Mouse (Mus musculus) left cerebral cortex, postnatal 14 days (tissue): Measurements from ENCODE around the gene Olfr282. TPM values are rescaled to one million over a fixed set of nuclear protein-coding genes. Genes with fewer than 3 reads are reported as not detected.
"Not testable (repeated sequence)": the region's sequence is repeated elsewhere in the genome, so short reads cannot be mapped to it uniquely, and the experiment has no call there.

Experiments
- DNase-seq, 2 experiments: peaks; one replicate each; pipeline ENCODE4 v3.0.0; 2021 to 2022; ENCODE audit warnings: low spot score in 2 of 2, mixed read lengths in 1 of 2
- intact Hi-C: fragments of 180-260 bp; cut with DNase I; formaldehyde crosslinking; loops from one replicate; pipeline ENCODE4 v1.15.1; 2025
- long read RNA-seq, 2 experiments: library from polyadenylated mRNA; stranded (forward); transcript quantifications; one replicate each; pipeline ENCODE4 v2.0.0; 2021
- total RNA-seq, 2 experiments: library from RNA; stranded (reverse); gene quantifications; 2 replicates each; pipeline ENCODE4 v1.2.3; 2021

The Olfr282 gene
- total RNA-seq: not detected
- long read RNA-seq, experiment 1: 0 reads
- long read RNA-seq, experiment 2: 0 reads

- DNase-seq, intact Hi-C loops: not testable (repeated sequence)
Observed at GRCm38 (mm10) chr15:98430925-98431324, at the start of gene Olfr282. Gene Olfr282 (plus strand): TSS chr15:98431225.

- intact Hi-C loops: no loop called here
- DNase-seq: no peak
Observed at GRCm38 (mm10) chr15:98387621-98388020, 43.4 kb upstream of the Olfr282 start.

GRCm38 (mm10) chr15:98389796-98390195 lies 41.2 kb upstream of the Olfr282 start:
- intact Hi-C loops: loop anchor here (5.0 kb wide), 2 partner anchors 207 to 302 kb away; no protein-coding TSS in a partner anchor
- peak; percentile 72 to 73 for DNase-seq

- intact Hi-C loops: loop anchor here (5.0 kb wide), 2 partner anchors 209 to 304 kb away; no protein-coding TSS in a partner anchor
- no peak for DNase-seq
Observed at GRCm38 (mm10) chr15:98391081-98391902, 39.7 kb upstream of the Olfr282 start.

- intact Hi-C loops: loop anchor here (5.0 kb wide), 2 partner anchors 210 to 305 kb away; no protein-coding TSS in a partner anchor
- no peak for DNase-seq
Observed at GRCm38 (mm10) chr15:98391903-98392187, 39.2 kb upstream of the Olfr282 start.

- DNase-seq: no peak
- intact Hi-C loops: no loop called here
Observed at GRCm38 (mm10) chr15:98397136-98397535, 33.9 kb upstream of the Olfr282 start.

GRCm38 (mm10) chr15:98402356-98402755 lies 28.7 kb upstream of the Olfr282 start:
- intact Hi-C loops: no loop called here
- DNase-seq: no peak

- intact Hi-C loops: no loop called here
- peak; percentile 39 to 60 for DNase-seq
Observed at GRCm38 (mm10) chr15:98408406-98409060, 22.5 kb upstream of the Olfr282 start.

- intact Hi-C loops: loop anchor here (10.0 kb wide), 1 partner anchor 95 kb away; no protein-coding TSS in a partner anchor
- DNase-seq: no peak
Observed at GRCm38 (mm10) chr15:98409635-98410034, 21.4 kb upstream of the Olfr282 start.

GRCm38 (mm10) chr15:98410249-98410648 lies 20.8 kb upstream of the Olfr282 start:
- no peak for DNase-seq
- intact Hi-C loops: loop anchor here (10.0 kb wide), 1 partner anchor 95 kb away; no protein-coding TSS in a partner anchor

GRCm38 (mm10) chr15:98415996-98416395 lies 15.0 kb upstream of the Olfr282 start:
- no peak for DNase-seq
- intact Hi-C loops: loop anchor here (10.0 kb wide), 1 partner anchor 89 kb away; no protein-coding TSS in a partner anchor

- intact Hi-C loops: loop anchor here (10.0 kb wide), 1 partner anchor 88 kb away; no protein-coding TSS in a partner anchor
- not testable (repeated sequence) for DNase-seq
Observed at GRCm38 (mm10) chr15:98416802-98417201, 14.2 kb upstream of the Olfr282 start.

GRCm38 (mm10) chr15:98417285-98417684 lies 13.7 kb upstream of the Olfr282 start:
- DNase-seq: not testable (repeated sequence)
- intact Hi-C loops: loop anchor here (10.0 kb wide), 1 partner anchor 88 kb away; no protein-coding TSS in a partner anchor

- intact Hi-C loops: loop anchor here (10.0 kb wide), 1 partner anchor 87 kb away; no protein-coding TSS in a partner anchor
- DNase-seq: no peak
Observed at GRCm38 (mm10) chr15:98418096-98418495, 12.9 kb upstream of the Olfr282 start.

- no peak for DNase-seq
Observed at GRCm38 (mm10) chr15:98420897-98421296, 10.1 kb upstream of the Olfr282 start.

GRCm38 (mm10) chr15:98424326-98424725 lies 6.7 kb upstream of the Olfr282 start:
- intact Hi-C loops: no loop called here
- DNase-seq: no peak

More at GRCm38 (mm10) chr15:98420897-98421296, 10.1 kb upstream of the Olfr282 start:
- intact Hi-C loops: no loop called here

- intact Hi-C loops: no loop called here
- DNase-seq: no peak
Observed at GRCm38 (mm10) chr15:98424753-98425152, 6.3 kb upstream of the Olfr282 start.

- DNase-seq: no peak
- intact Hi-C loops: no loop called here
Observed at GRCm38 (mm10) chr15:98425188-98425587, 5.8 kb upstream of the Olfr282 start.

- no peak for DNase-seq
- intact Hi-C loops: no loop called here
Observed at GRCm38 (mm10) chr15:98444561-98444960, 13.5 kb downstream of the Olfr282 start.

- intact Hi-C loops: no loop called here
- DNase-seq: no peak
Observed at GRCm38 (mm10) chr15:98448521-98448920, 17.5 kb downstream of the Olfr282 start.
